18 mouse cellular contexts compared by ENCODE assay signal in genomic region chr5:103746561-103747085, GRCm38 (mm10). TPM values are rescaled to one million over a fixed set of nuclear protein-coding genes. Genes with fewer than 3 reads are reported as not detected.
DNase-seq lines count a peak whose midpoint lies in the region; ATAC-seq and TF ChIP-seq lines count a peak whose summit lies in the region.
"Had no signal": no experiment of that assay in that cellular context is flagged by ENCODE, and none has a peak within 500 bp of the region (broad histone marks: within the 10 kb centered on the region; RNA-seq: fewer than 3 reads in every experiment).

No protein-coding gene starts in this region.

- peak overlapping the region; percentile 20; the same call in 1 of the 2 replicates for H3K4me2 ChIP-seq in liver, postnatal 0 days (ENCODE audit: low read depth, low read length)
- no peak overlapping the region for H3K4me2 ChIP-seq in hindbrain, embryonic 16.5 days (ENCODE audit: low read length)
- H3K4me2 ChIP-seq: forebrain, embryonic 15.5 days; heart, embryonic 12.5 days; limb, embryonic 12.5 days; midbrain, embryonic 12.5 days; stomach, embryonic 15.5 days had no signal

- no peak overlapping the region for H3K4me3 ChIP-seq in bone marrow, adult 2 months (replicated peaks; ENCODE audit: control insufficient read depth, low read depth, low read length)
- no peak overlapping the region for H3K4me3 ChIP-seq in liver, postnatal 0 days (ENCODE audit: low read depth, low read length)
- H3K4me3 ChIP-seq in hindbrain, embryonic 16.5 days (ENCODE audit: low read length): no peak overlapping the region
- H3K4me3 ChIP-seq: forebrain, embryonic 15.5 days; heart, embryonic 12.5 days; hindbrain, embryonic 10.5 days; limb, embryonic 12.5 days; midbrain, embryonic 12.5 days; stomach, embryonic 15.5 days had no signal

- H3K4me1 ChIP-seq in bone marrow, adult 2 months (ENCODE audit: control insufficient read depth, insufficient read depth, low read length): peaks cover 22% of the 10 kb centered on the region
- peaks cover 61% of the 10 kb centered on the region for H3K4me1 ChIP-seq in liver, postnatal 0 days (ENCODE audit: insufficient read depth)
- H3K4me1 ChIP-seq in hindbrain, embryonic 16.5 days (ENCODE audit: control insufficient read depth, insufficient read depth, low read depth, low read length): no peaks in the 10 kb centered on the region
- H3K4me1 ChIP-seq: forebrain, embryonic 15.5 days; heart, embryonic 12.5 days; stomach, embryonic 15.5 days had no signal

- no peaks in the 10 kb centered on the region for H3K27me3 ChIP-seq in liver, postnatal 0 days (ENCODE audit: insufficient read depth, low read length)
- H3K27me3 ChIP-seq in hindbrain, embryonic 16.5 days (replicated peaks; ENCODE audit: control insufficient read depth, insufficient read depth, low read length): no peaks in the 10 kb centered on the region
- H3K27me3 ChIP-seq: forebrain, embryonic 15.5 days; heart, embryonic 12.5 days; limb, embryonic 12.5 days; stomach, embryonic 15.5 days had no signal

- WGBS in bone marrow, adult 2 months: 23% methylated on average over 3 of the region's 3 CpGs
- WGBS in liver, postnatal 0 days (ENCODE audit: insufficient replicate concordance): 64% methylated on average over 3 of the region's 3 CpGs
- 97% methylated on average over 3 of the region's 3 CpGs for WGBS in hindbrain, embryonic 16.5 days

- TF ChIP-seq EP300 in liver, postnatal 0 days (IDR thresholded peaks at IDR 0.05; ENCODE audit: low read depth): no peak

- no peaks in the 10 kb centered on the region for H3K9me3 ChIP-seq in liver, postnatal 0 days (ENCODE audit: low read length)
- no peaks in the 10 kb centered on the region for H3K9me3 ChIP-seq in hindbrain, embryonic 16.5 days (ENCODE audit: control insufficient read depth, low read length)
- H3K9me3 ChIP-seq: forebrain, embryonic 15.5 days; heart, embryonic 12.5 days; hindbrain, embryonic 10.5 days; limb, embryonic 12.5 days; midbrain, embryonic 12.5 days; stomach, embryonic 15.5 days had no signal

- no peaks in the 10 kb centered on the region for H3K36me3 ChIP-seq in liver, postnatal 0 days (replicated peaks; ENCODE audit: insufficient read depth, low read length)
- no peaks in the 10 kb centered on the region for H3K36me3 ChIP-seq in hindbrain, embryonic 16.5 days (ENCODE audit: control insufficient read depth, insufficient read depth, low read length)
- H3K36me3 ChIP-seq: forebrain, embryonic 15.5 days; heart, embryonic 12.5 days; hindbrain, embryonic 10.5 days; limb, embryonic 12.5 days; midbrain, embryonic 12.5 days; stomach, embryonic 15.5 days had no signal

- no peak overlapping the region for H3K9ac ChIP-seq in liver, postnatal 0 days (replicated peaks)
- H3K9ac ChIP-seq in hindbrain, embryonic 16.5 days (ENCODE audit: low read depth, low read length): no peak overlapping the region
- H3K9ac ChIP-seq: forebrain, embryonic 15.5 days; heart, embryonic 12.5 days; limb, embryonic 12.5 days; midbrain, embryonic 12.5 days; stomach, embryonic 15.5 days had no signal

- peak; percentile 73 for DNase-seq in thymus, postnatal 0 days (ENCODE audit: low spot score)
- no peak for DNase-seq in thymus, postnatal 25 days
- DNase-seq in liver, postnatal 0 days: no peak
- no peak for DNase-seq in adrenal gland, adult (ENCODE audit: inconsistent age in 2 of 2, low spot score in 1 of 2)
- no peak for DNase-seq in cerebellum, adult 18-20 months
- DNase-seq: adrenal gland, postnatal 36 days; gastrocnemius, postnatal 10 days; kidney, postnatal 4 days; right cerebral cortex, postnatal 14 days had no signal

- no peak for TF ChIP-seq CTCF in bone marrow, adult 2 months (IDR thresholded peaks at IDR 0.05; ENCODE audit: control insufficient read depth, insufficient read depth, low read length)
- TF ChIP-seq CTCF in liver, postnatal 0 days (IDR thresholded peaks at IDR 0.05; ENCODE audit: low read depth): no peak

- peak overlapping the region; percentile 80 for H3K27ac ChIP-seq in bone marrow, adult 2 months (ENCODE audit: control insufficient read depth, insufficient read depth, low read depth, low read length, poor library complexity)
- peak overlapping the region; percentile 82 for H3K27ac ChIP-seq in liver, postnatal 0 days (ENCODE audit: low read depth)
- no peak overlapping the region for H3K27ac ChIP-seq in hindbrain, embryonic 16.5 days (ENCODE audit: low read depth, low read length)
- H3K27ac ChIP-seq: forebrain, embryonic 15.5 days; hindbrain, embryonic 10.5 days; limb, embryonic 12.5 days; midbrain, embryonic 12.5 days; stomach, embryonic 15.5 days had no signal

- no peak for ATAC-seq in liver, postnatal 0 days
- no peak for ATAC-seq in hindbrain, embryonic 16.5 days
- ATAC-seq: forebrain, embryonic 15.5 days; intestine, embryonic 16.5 days had no signal

- no peak for TF ChIP-seq POLR2A in bone marrow, adult 2 months (IDR thresholded peaks at IDR 0.05; ENCODE audit: borderline replicate concordance, control insufficient read depth, low read depth, low read length)

RNA-seq across cellular contexts. Expression of gene Aff1, which starts 54.4 kb away (rescaled TPM):
- polyA plus RNA-seq in thymus, postnatal 0 days (2015; fragmentation: Nextera tagmentation; extraction: Ambion mirVana): 18.9 and 21.9 TPM in 2 replicates
- 25.1 and 41.4 TPM in 2 replicates for polyA plus RNA-seq in bone marrow, adult 2 months (2011; ENCODE audit: insufficient read depth, insufficient read length, low replicate concordance, missing spikeins)
- polyA plus RNA-seq in liver, postnatal 0 days (2015; fragmentation: Nextera tagmentation; extraction: Ambion mirVana): 4.7 and 5.0 TPM in 2 replicates
- polyA plus RNA-seq in hindbrain, embryonic 16.5 days (2015; fragmentation: Nextera tagmentation; extraction: Ambion mirVana): 1.9 and 3.0 TPM in 2 replicates
